8 mouse cellular contexts compared by ENCODE assay signal in genomic region chr10:99107964-99108363, GRCm38 (mm10). TPM values are rescaled to one million over a fixed set of nuclear protein-coding genes. Genes with fewer than 3 reads are reported as not detected.
A peak's percentile ranks its signal among the peaks of the same experiment; 100 is the strongest.
DNase-seq lines count a peak whose midpoint lies in the region; ATAC-seq lines count a peak whose summit lies in the region.

Gene Galnt4, plus strand, starts transcription at chr10:99108159.

- peak within 1 kb of the TSS; percentile 94 for H3K4me2 ChIP-seq in embryonic facial prominence, embryonic 13.5 days
- peak within 1 kb of the TSS; percentile 97 for H3K4me2 ChIP-seq in kidney, embryonic 14.5 days (replicated peaks; ENCODE audit: low read depth, low read length)
- H3K4me2 ChIP-seq in liver, embryonic 15.5 days: peak within 1 kb of the TSS; percentile 95
- peak within 1 kb of the TSS; percentile 95 for H3K4me2 ChIP-seq in neural tube, embryonic 11.5 days (ENCODE audit: low read depth)

- peak within 1 kb of the TSS; percentile 87 for H3K27ac ChIP-seq in embryonic facial prominence, embryonic 13.5 days
- peak within 1 kb of the TSS; percentile 83 for H3K27ac ChIP-seq in kidney, embryonic 14.5 days (ENCODE audit: low read depth, low read length)
- peak within 1 kb of the TSS; percentile 84 for H3K27ac ChIP-seq in liver, embryonic 15.5 days (replicated peaks)
- H3K27ac ChIP-seq in neural tube, embryonic 11.5 days (ENCODE audit: low read depth, low read length): peak within 1 kb of the TSS; percentile 85

- no peaks in the 10 kb centered on the region for H3K27me3 ChIP-seq in embryonic facial prominence, embryonic 13.5 days
- no peaks in the 10 kb centered on the region for H3K27me3 ChIP-seq in kidney, embryonic 14.5 days (ENCODE audit: control insufficient read depth, insufficient read depth, low read length)
- no peaks in the 10 kb centered on the region for H3K27me3 ChIP-seq in liver, embryonic 15.5 days
- no peaks in the 10 kb centered on the region for H3K27me3 ChIP-seq in neural tube, embryonic 11.5 days (ENCODE audit: control insufficient read depth, insufficient read depth, low read length)

- H3K36me3 ChIP-seq in embryonic facial prominence, embryonic 13.5 days: peaks cover 16% of the 10 kb centered on the region
- H3K36me3 ChIP-seq in kidney, embryonic 14.5 days (ENCODE audit: control insufficient read depth, insufficient read depth, low read length): peaks cover 17% of the 10 kb centered on the region
- peaks cover 10% of the 10 kb centered on the region for H3K36me3 ChIP-seq in liver, embryonic 15.5 days (replicated peaks)
- H3K36me3 ChIP-seq in neural tube, embryonic 11.5 days (ENCODE audit: control insufficient read depth, insufficient read depth, low read length): peaks cover 6% of the 10 kb centered on the region

- WGBS in embryonic facial prominence, embryonic 13.5 days: under 1% methylated on average over 22 of the region's 22 CpGs
- under 1% methylated on average over 22 of the region's 22 CpGs for whole genome bisulfite sequencing in kidney, embryonic 14.5 days
- WGBS in liver, embryonic 15.5 days (ENCODE audit: insufficient replicate concordance): under 1% methylated on average over 22 of the region's 22 CpGs
- under 1% methylated on average over 22 of the region's 22 CpGs for WGBS in neural tube, embryonic 11.5 days

- H3K4me1 ChIP-seq in embryonic facial prominence, embryonic 13.5 days: peaks cover 26% of the 10 kb centered on the region
- H3K4me1 ChIP-seq in kidney, embryonic 14.5 days (ENCODE audit: control insufficient read depth, insufficient read depth, low read length): peaks cover 12% of the 10 kb centered on the region; the same call in 1 of the 2 replicates
- peaks cover 20% of the 10 kb centered on the region for H3K4me1 ChIP-seq in liver, embryonic 15.5 days (replicated peaks)
- peaks cover 6% of the 10 kb centered on the region for H3K4me1 ChIP-seq in neural tube, embryonic 11.5 days (ENCODE audit: control insufficient read depth, insufficient read depth, low read length)

- peaks cover 5% of the 10 kb centered on the region; the same call in 1 of the 2 replicates for H3K9me3 ChIP-seq in embryonic facial prominence, embryonic 13.5 days
- H3K9me3 ChIP-seq in kidney, embryonic 14.5 days (ENCODE audit: control insufficient read depth, low read length): peaks cover 9% of the 10 kb centered on the region
- no peaks in the 10 kb centered on the region for H3K9me3 ChIP-seq in liver, embryonic 15.5 days (replicated peaks)
- no peaks in the 10 kb centered on the region for H3K9me3 ChIP-seq in neural tube, embryonic 11.5 days (ENCODE audit: control insufficient read depth, low read length)

- DNase-seq in B cell, adult 2 months: peak; percentile 86 to 87
- peak; percentile 74 for DNase-seq in adrenal gland, postnatal 25 days
- DNase-seq in heart, adult 9 months (ENCODE audit: low spot score in 2 of 2): peak; percentile 88 to 90
- DNase-seq in neural tube, embryonic 11.5 days (ENCODE audit: low spot score): peak; percentile 76
- peak; percentile 42 for DNase-seq in telencephalon, adult 2 months (ENCODE audit: low read depth, low spot score)

- H3K9ac ChIP-seq in embryonic facial prominence, embryonic 13.5 days: peak within 1 kb of the TSS; percentile 88
- peak within 1 kb of the TSS; percentile 91 for H3K9ac ChIP-seq in kidney, embryonic 14.5 days (ENCODE audit: low read depth, low read length)
- H3K9ac ChIP-seq in liver, embryonic 15.5 days: peak within 1 kb of the TSS; percentile 91
- H3K9ac ChIP-seq in neural tube, embryonic 11.5 days (ENCODE audit: low read length): peak within 1 kb of the TSS; percentile 87

- peak; percentile 81 for ATAC-seq in embryonic facial prominence, embryonic 13.5 days (ENCODE audit: insufficient number of reproducible peaks, insufficient read depth, low FRiP score, low TSS enrichment, low read depth)
- peak; percentile 87 for ATAC-seq in kidney, embryonic 14.5 days (ENCODE audit: low FRiP score, low TSS enrichment)
- ATAC-seq in liver, embryonic 15.5 days (ENCODE audit: insufficient read depth): peak; percentile 79
- ATAC-seq in neural tube, embryonic 11.5 days (ENCODE audit: insufficient read depth, low FRiP score, low TSS enrichment): peak; percentile 74

- peak within 1 kb of the TSS; percentile 92 for H3K4me3 ChIP-seq in embryonic facial prominence, embryonic 13.5 days
- H3K4me3 ChIP-seq in kidney, embryonic 14.5 days (ENCODE audit: low read length): peak within 1 kb of the TSS; percentile 95
- H3K4me3 ChIP-seq in liver, embryonic 15.5 days (replicated peaks): peak within 1 kb of the TSS; percentile 95
- H3K4me3 ChIP-seq in neural tube, embryonic 11.5 days (ENCODE audit: low read depth, low read length): peak within 1 kb of the TSS; percentile 93

RNA-seq across cellular contexts. Expression of gene Galnt4, which starts in this region (rescaled TPM):
- total RNA-seq in adrenal gland, postnatal 25 days (2021): 7.4 and 9.2 TPM in 2 replicates
- 7.1 and 8.6 TPM in 2 replicates for polyA plus RNA-seq in embryonic facial prominence, embryonic 13.5 days (2015; fragmentation: Nextera tagmentation; extraction: Ambion mirVana)
- 5.4 and 12.4 TPM in 2 replicates for polyA plus RNA-seq in kidney, embryonic 14.5 days (2014; fragmentation: Nextera tagmentation; extraction: Ambion mirVana)
- polyA plus RNA-seq in liver, embryonic 15.5 days (2015; fragmentation: Nextera tagmentation; extraction: Ambion mirVana): 2.7 and 3.2 TPM in 2 replicates
- polyA plus RNA-seq in neural tube, embryonic 11.5 days (2014; fragmentation: Nextera tagmentation; extraction: Ambion mirVana): 5.0 and 5.7 TPM in 2 replicates

Comparison
In these comparisons a context has a peak if more than half of its experiments do, and no peak if none do; other contexts are left out.
1. Peak in every context shown above with its lines: DNase-seq, ATAC-seq, H3K4me3 ChIP-seq and H3K27ac ChIP-seq.